Mouse (Mus musculus) hindbrain, embryonic 10.5 days (tissue): Measurements from ENCODE around the gene Zfp697. TPM values are rescaled to one million over a fixed set of nuclear protein-coding genes. Genes with fewer than 3 reads are reported as not detected.
"Not testable (repeated sequence)": the region's sequence is repeated elsewhere in the genome, so short reads cannot be mapped to it uniquely, and the experiment has no call there.

Experiments
- DNase-seq: peaks from one replicate; pipeline ENCODE4 v3.0.0-alpha.2; 2017; ENCODE audit warnings: low spot score
- H3K27ac ChIP-seq: fragments of 300-500 bp; sonication (generic); 2 replicates; pipeline ENCODE4 v1.5.1; 2016; ENCODE audit warnings: mild to moderate bottlenecking, moderate library complexity
- H3K27me3 ChIP-seq: fragments of 300-500 bp; sonication (generic); 2 replicates; pipeline ENCODE4 v1.6.1; 2016; ENCODE audit warnings: mild to moderate bottlenecking; ENCODE audit not compliant: poor library complexity, insufficient read depth, severe bottlenecking
- H3K36me3 ChIP-seq: fragments of 300-500 bp; sonication (generic); 2 replicates; pipeline ENCODE4 v1.6.1; 2016; ENCODE audit warnings: mild to moderate bottlenecking, moderate library complexity
- H3K4me1 ChIP-seq: fragments of 300-500 bp; sonication (generic); replicated peaks from 2 replicates; pipeline ENCODE4 v1.6.1; 2016; ENCODE audit warnings: mild to moderate bottlenecking
- H3K4me3 ChIP-seq: fragments of 300-500 bp; sonication (generic); 2 replicates; pipeline ENCODE4 v1.5.1; 2016; ENCODE audit warnings: mild to moderate bottlenecking, moderate library complexity
- H3K9me3 ChIP-seq: fragments of 300-500 bp; sonication (generic); 2 replicates; pipeline ENCODE4 v1.6.1; 2016; ENCODE audit warnings: mild to moderate bottlenecking, moderate library complexity
- WGBS: fragments of 180-500 bp; shearing (Covaris S2); methylation state at CpG from one replicate; pipeline ENCODE4 v1.1.7; 2016; 5-methylcytosine and 5-hydroxymethylcytosine counted together
- polyA plus RNA-seq: library from polyadenylated mRNA; unstranded; fragments of >200 nt; fragmentation: Nextera tagmentation; extraction: Ambion mirVana; gene quantifications from 2 replicates; pipeline ENCODE4 v1.2.1, GENCODE M21; 2016

The Zfp697 gene
- polyA plus RNA-seq, 1 experiment from 2014 or later: 8.0 TPM

- not testable (repeated sequence) for H3K4me3 ChIP-seq, DNase-seq, H3K27me3 ChIP-seq, H3K27ac ChIP-seq, H3K9me3 ChIP-seq, H3K4me1 ChIP-seq, H3K36me3 ChIP-seq
- WGBS: 34% methylated on average over 3 of the region's 3 CpGs
These were observed 60.0 kb downstream of the Zfp697 start for GRCm38 (mm10) chr3:98442245-98442644.

GRCm38 (mm10) chr3:98443149-98443779 is 61.0 kb downstream of the Zfp697 start:
- 14% methylated on average over 3 of the region's 3 CpGs for WGBS
- H3K9me3 ChIP-seq, DNase-seq, H3K36me3 ChIP-seq, H3K27me3 ChIP-seq, H3K4me1 ChIP-seq, H3K4me3 ChIP-seq, H3K27ac ChIP-seq: not testable (repeated sequence)

DNA sequence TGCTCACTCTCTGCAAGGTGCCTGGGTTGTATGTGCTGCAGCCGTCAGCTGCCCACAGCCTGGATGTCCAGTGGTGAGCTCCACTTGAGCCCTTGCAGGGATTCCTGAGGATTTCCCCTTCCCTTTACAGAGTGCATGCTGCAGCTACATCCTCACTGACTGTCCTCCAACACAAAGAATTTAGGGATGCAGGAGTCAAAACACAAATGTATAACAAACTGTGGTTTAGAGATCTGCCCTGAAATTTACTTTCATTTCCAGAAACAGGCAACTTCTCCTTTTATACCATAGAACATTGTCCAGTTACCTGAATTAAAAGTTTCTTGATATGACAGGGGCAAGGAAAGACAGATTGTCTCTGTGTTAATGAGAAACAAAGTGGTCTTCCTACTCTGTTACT is 61.7 kb downstream of the Zfp697 start:
- H3K27me3 ChIP-seq, DNase-seq, H3K4me1 ChIP-seq, H3K27ac ChIP-seq, H3K4me3 ChIP-seq, H3K36me3 ChIP-seq, H3K9me3 ChIP-seq: not testable (repeated sequence)
- WGBS: 78% methylated on average over 1 of the region's 1 CpGs

DNA sequence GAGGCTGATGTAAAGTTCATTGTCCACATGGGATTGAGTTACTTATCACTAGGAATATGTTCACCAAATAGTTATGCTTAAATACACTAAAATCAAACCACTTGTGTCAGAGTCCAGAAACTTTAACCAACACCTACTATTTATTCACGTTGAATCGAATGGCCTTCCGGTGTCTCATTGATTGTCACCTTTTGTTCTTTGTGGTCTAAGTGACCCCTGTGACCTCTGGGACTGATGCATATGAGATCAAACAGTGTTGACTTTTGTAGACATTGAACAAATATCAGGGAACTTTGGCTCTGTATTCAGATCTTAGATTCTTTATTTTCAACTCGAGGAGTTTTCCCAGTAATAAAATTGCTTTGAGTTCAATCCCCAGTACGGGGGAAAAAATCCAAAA is 71.5 kb downstream of the Zfp697 start:
- WGBS: 64% methylated on average over 5 of the region's 5 CpGs
- H3K27ac ChIP-seq, H3K4me3 ChIP-seq, DNase-seq, H3K4me1 ChIP-seq, H3K27me3 ChIP-seq, H3K36me3 ChIP-seq, H3K9me3 ChIP-seq: not testable (repeated sequence)

- H3K27ac ChIP-seq, H3K9me3 ChIP-seq, H3K4me1 ChIP-seq, DNase-seq, H3K27me3 ChIP-seq, H3K36me3 ChIP-seq, H3K4me3 ChIP-seq: not testable (repeated sequence)
- WGBS: 100% methylated on average over 1 of the region's 1 CpGs
These were observed 74.8 kb downstream of the Zfp697 start, which contains the start of gene Gm4450 for GRCm38 (mm10) chr3:98457026-98457425. Gm4450 (minus strand) TSS chr3:98457126.

DNA sequence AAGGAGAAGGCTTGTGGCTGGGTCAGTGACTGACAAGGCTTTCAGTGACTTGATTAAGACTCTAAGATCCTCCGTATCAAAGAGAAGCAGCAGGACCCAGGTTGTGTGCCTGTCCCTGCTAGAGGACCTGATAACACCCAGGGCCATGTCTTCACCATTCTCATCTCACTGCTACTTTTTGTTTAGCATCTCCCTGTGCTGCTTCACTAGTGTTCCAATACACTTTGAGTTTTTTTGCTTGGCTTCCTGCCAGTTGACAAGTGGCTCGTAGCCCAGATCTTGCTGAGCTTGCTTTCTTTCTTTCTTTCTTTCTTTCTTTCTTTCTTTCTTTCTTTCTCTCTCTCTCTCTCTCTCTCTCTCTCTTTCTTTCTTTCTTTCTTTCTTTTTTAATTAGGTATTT is 87.1 kb downstream of the Zfp697 start:
- not testable (repeated sequence) for DNase-seq, H3K27me3 ChIP-seq, H3K27ac ChIP-seq, H3K4me3 ChIP-seq, H3K9me3 ChIP-seq, H3K4me1 ChIP-seq, H3K36me3 ChIP-seq
- no CpG with 5 or more reads among the region's 2 CpGs for WGBS

DNA sequence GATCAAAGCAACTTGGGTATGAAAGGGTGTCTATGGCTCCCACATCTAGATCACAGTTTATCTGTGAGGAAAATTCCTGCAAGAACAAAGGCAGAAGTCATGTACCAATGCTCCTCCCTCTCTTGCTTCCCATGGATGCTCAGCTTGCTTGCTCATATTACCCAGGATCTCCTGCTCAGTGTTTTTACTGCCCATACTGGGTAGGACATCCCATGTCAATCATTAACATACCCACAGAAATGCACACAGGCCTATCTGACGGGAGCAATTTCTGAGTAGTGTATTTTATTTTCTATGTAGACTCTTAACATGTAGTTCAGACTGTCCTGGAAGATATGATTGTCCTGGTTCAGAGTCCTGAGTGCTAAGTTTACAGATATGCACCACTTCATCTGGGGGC is 88.8 kb downstream of the Zfp697 start:
- H3K27ac ChIP-seq, DNase-seq, H3K4me1 ChIP-seq, H3K27me3 ChIP-seq, H3K9me3 ChIP-seq, H3K4me3 ChIP-seq, H3K36me3 ChIP-seq: not testable (repeated sequence)
- no CpG with 5 or more reads among the region's 1 CpGs for WGBS

GRCm38 (mm10) chr3:98471499-98471898 is 89.2 kb downstream of the Zfp697 start:
- not testable (repeated sequence) for DNase-seq, H3K27ac ChIP-seq, H3K4me3 ChIP-seq, H3K9me3 ChIP-seq, H3K36me3 ChIP-seq, H3K4me1 ChIP-seq, H3K27me3 ChIP-seq

GRCm38 (mm10) chr3:98494184-98494583 is 111.9 kb downstream of the Zfp697 start:
- not testable (repeated sequence) for H3K36me3 ChIP-seq, H3K27me3 ChIP-seq, H3K4me3 ChIP-seq, DNase-seq, H3K9me3 ChIP-seq, H3K4me1 ChIP-seq, H3K27ac ChIP-seq

- H3K4me1 ChIP-seq, DNase-seq, H3K27me3 ChIP-seq, H3K27ac ChIP-seq, H3K36me3 ChIP-seq, H3K4me3 ChIP-seq, H3K9me3 ChIP-seq: not testable (repeated sequence)
These were observed 112.8 kb downstream of the Zfp697 start for GRCm38 (mm10) chr3:98495055-98495454.

GRCm38 (mm10) chr3:98496762-98497161 is 114.5 kb downstream of the Zfp697 start:
- WGBS: no CpG with 5 or more reads among the region's 2 CpGs
- not testable (repeated sequence) for DNase-seq

GRCm38 (mm10) chr3:98497401-98497800 is 115.1 kb downstream of the Zfp697 start:
- not testable (repeated sequence) for H3K9me3 ChIP-seq, H3K27me3 ChIP-seq, DNase-seq, H3K36me3 ChIP-seq, H3K4me1 ChIP-seq, H3K4me3 ChIP-seq, H3K27ac ChIP-seq

More at GRCm38 (mm10) chr3:98496762-98497161, 114.5 kb downstream of the Zfp697 start:
- H3K9me3 ChIP-seq, H3K4me3 ChIP-seq, H3K27ac ChIP-seq, H3K36me3 ChIP-seq, H3K27me3 ChIP-seq, H3K4me1 ChIP-seq: not testable (repeated sequence)

DNA sequence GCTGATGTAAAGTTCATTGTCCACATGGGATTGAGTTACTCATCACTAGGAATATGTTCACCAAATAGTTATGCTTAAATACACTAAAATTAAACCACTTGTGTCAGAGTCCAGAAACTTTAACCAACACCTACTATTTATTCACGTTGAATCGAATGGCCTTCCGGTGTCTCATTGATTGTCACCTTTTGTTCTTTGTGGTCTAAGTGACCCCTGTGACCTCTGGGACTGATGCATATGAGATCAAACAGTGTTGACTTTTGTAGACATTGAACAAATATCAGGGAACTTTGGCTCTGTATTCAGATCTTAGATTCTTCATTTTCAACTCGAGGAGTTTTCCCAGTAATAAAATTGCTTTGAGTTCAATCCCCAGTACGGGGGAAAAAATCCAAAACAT is 125.0 kb downstream of the Zfp697 start:
- H3K4me3 ChIP-seq, H3K36me3 ChIP-seq, H3K27me3 ChIP-seq, H3K9me3 ChIP-seq, H3K4me1 ChIP-seq, DNase-seq, H3K27ac ChIP-seq: not testable (repeated sequence)
- WGBS: no CpG with 5 or more reads among the region's 5 CpGs

- H3K9me3 ChIP-seq: not testable (repeated sequence)
- no CpG with 5 or more reads among the region's 1 CpGs for WGBS
These were observed 128.2 kb downstream of the Zfp697 start, which contains the start of gene Hsd3b4 for GRCm38 (mm10) chr3:98510414-98510813. Hsd3b4 (minus strand) TSS chr3:98510514.

More at GRCm38 (mm10) chr3:98510414-98510813, 128.2 kb downstream of the Zfp697 start, which contains the start of gene Hsd3b4:
- not testable (repeated sequence) for H3K27ac ChIP-seq, H3K4me3 ChIP-seq, H3K4me1 ChIP-seq, H3K36me3 ChIP-seq, DNase-seq, H3K27me3 ChIP-seq
